Mouse (Mus musculus): ENCODE measurements at regions not wholly inside any gene's neighbourhood (a gene's known extent, or its start where the extent isn't known, plus 50 kb on each side); places are given as distances from the start of the nearest gene placed in this dataset.
A peak's percentile ranks its signal among the peaks of the same experiment; 100 is the strongest.

DNA sequence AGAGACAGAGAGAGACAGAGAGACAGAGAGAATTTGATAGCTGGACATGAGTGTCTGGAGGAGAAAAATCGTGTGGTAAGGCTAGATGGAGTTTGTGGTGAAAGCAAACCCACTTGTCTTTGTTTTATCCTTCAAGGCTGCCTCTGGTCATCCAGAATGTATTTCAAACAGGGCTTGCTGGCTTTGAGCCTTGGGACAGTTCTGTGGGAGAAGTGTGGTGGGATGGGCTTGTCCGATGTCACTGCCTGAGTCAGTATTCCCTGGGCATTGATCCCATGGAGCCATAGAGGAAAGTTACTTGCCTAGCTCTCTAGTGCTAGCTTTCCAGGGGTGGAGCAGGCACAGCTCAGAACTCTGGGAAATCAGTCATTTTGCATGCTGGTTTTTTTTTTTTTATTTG is 417.9 kb upstream of the Trpc7 start:
- no peak for TF ChIP-seq CTCF (IDR thresholded peaks at IDR 0.05)
- Histone ChIP-seq H3K27ac (no peak overlapping the region), H3K4me3 (no peak overlapping the region)
- intact Hi-C loops (cut with DNase I), result no loop called here
- DNase-seq, result no peak

DNA sequence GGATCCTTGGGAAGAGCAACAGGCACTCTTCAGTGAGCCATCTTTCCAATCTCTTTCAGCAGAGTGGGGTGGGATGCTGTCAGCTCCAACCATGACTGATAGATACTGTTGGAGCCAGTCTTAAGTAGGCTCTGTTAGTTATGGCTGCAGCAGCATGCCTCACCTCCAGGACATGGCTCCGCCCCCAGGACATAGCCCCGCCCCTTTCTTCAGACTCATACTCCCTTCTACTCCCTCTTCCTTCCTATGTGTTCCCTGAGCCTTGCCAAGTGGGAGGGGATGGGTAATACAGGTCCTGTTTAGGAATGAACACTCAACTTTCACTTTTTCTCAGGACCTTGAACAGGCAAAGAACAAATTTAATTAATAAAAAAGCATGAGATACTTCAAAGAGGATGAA is 415.4 kb upstream of the Trpc7 start:
- DNase-seq, result no peak
- intact Hi-C loops (cut with DNase I), result no loop called here
- Histone ChIP-seq H3K27ac (no peak overlapping the region), H3K4me3 (no peak overlapping the region)
- TF ChIP-seq CTCF (IDR thresholded peaks at IDR 0.05), result no peak

DNA sequence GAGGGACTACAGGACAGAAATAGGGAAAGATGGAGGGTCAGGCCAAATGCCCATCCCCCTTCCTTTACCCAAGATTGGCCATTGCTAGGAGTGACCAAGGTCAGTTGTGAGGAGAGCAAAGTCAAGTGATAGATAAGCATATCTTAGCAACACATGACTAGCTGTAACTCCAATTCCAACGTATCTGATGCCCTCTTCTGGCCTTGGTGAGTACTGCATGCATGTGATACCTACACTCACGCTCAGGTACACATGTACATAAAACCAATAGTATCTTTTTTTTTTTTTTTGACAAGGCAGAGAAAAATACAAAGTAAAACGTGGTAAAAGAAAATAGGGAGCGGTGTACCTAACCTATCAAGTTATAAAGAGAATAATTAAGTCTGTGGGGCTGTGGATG is 413.8 kb upstream of the Trpc7 start:
- no peak for DNase-seq
- Histone ChIP-seq H3K4me3 (no peak overlapping the region), H3K27ac (no peak overlapping the region)
- intact Hi-C loops (cut with DNase I), result no loop called here
- TF ChIP-seq CTCF (IDR thresholded peaks at IDR 0.05), result no peak

DNA sequence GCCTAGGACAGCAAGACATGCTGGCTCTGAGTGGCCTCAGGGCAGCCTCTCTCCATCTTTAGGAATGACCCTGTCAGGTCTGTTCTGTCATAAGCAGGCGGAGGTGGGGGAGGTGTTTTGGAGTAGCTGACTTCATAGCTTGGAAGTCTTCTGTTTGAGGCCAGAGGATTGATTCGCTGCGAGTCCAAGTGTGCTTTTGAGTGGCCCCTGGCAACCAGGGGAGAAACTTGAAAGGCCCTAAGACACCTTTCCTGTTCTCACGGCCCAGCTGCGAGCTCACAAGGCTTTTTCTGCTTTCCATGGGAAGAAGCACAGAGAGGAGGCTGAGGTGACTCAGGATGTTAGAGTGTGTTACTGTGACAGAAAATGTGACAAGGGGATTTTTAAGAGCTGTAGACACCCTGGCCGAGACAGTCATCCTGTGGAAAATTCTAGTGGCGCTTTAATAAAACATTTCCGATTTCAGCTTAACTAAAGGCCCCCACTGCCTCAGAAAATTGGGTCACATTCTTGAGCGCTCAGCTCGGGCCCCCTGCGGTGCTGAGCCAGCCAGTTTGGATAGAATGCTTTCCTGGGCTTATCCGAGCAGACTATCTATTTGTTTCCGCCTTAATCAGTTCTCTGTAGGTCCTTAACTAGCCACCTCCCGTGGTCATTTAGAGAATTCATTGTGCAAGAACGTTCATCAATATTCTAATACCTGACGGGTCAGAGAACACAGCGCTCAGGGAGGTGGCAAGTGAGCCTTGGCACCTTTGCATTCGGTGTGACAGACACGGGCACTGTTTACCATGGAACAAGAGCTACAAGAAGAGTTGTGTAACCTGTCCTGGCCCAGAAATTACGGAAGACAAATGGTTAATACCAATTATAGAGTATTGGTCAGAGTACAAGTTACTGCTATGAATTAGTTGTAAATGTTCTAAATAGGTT is 412.4 kb upstream of the Trpc7 start:
- intact Hi-C loops (cut with DNase I), result no loop called here
- H3K4me3 ChIP-seq, result no peak overlapping the region
- no peak for TF ChIP-seq CTCF (IDR thresholded peaks at IDR 0.05)
- DNase-seq, result no peak
- H3K27ac ChIP-seq, result no peak overlapping the region

DNA sequence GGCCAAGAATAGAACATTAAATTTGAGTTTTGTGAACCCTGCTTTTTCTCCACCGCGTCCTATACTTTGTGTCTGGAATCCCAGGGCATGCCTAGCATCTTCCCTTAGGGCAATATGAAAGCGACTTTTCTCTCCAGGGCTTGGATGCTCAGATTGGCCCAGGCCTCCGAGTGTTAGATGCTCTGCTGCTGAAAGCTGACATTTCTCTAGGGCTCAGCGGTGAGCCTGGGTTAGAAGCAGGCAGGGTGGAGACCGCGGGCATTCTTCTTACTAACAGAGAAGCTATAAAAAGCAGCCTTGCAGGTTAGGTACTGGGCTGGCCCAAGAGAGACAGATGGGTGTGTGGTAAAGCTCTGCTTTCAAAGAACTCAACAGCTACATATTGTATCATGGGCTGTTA is 409.8 kb upstream of the Trpc7 start:
- no peak for DNase-seq
- no peak for TF ChIP-seq CTCF (IDR thresholded peaks at IDR 0.05)
- intact Hi-C loops (cut with DNase I), result no loop called here
- Histone ChIP-seq H3K4me3 (no peak overlapping the region), H3K27ac (no peak overlapping the region)

DNA sequence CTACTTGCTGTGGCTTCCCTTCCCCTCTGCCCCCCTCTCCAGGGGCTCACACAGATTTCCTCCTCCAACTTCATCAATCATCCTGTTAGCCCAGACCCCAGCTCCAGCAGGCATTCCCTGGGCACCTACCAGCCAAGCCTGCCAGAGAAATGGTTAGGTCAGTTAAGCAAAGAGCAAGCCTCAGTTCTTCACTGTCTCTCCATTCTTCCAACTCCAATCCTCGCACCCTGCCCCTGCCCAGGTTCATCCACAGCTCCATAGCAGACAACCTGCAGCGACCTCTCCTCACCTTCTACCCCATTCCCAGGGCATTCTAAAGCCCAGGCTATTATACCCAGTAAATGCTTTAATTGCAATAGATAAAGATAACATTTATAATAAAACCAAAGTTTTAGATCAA is 408.0 kb upstream of the Trpc7 start:
- no peak for DNase-seq
- intact Hi-C loops (cut with DNase I), result no loop called here
- no peak overlapping the region for H3K27ac ChIP-seq
- no peak overlapping the region for H3K4me3 ChIP-seq
- no peak for TF ChIP-seq CTCF (IDR thresholded peaks at IDR 0.05)

DNA sequence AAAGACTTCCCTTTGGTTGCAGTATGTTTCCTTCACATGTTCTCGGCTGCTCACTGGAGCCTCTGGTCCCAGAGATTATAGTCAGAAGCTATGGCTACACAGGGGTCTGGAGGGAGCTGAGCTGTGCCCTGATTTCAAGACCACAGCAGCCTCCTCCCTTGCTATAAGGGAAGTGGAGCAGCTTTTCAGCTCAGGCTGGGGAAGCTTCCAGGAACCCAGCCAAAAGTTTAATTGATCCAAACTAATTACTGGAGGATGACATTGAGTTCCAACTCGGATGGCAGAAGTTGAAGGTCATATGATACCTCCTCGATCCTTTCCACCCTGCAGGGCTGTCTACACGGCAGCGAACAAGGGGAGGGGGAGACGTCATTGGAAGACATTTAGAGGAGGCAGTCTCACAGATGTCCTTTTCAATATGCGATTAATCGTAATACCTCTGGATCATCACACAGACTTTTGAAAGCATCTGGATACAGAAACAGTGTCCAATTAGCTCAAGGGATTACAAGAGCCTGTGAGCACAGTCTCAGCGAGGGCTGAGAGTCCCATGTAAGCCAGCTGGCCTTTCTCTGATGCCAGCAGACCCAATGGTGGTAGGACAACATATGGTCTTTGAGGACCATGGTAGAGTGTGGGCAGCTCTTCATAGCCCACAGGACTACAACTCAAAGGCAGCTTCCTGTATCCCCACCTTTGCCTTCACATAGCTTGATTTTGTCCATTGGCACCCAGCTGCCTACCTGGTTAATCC is 396.1 kb upstream of the Trpc7 start:
- intact Hi-C loops (cut with DNase I), result no loop called here
- TF ChIP-seq CTCF (IDR thresholded peaks at IDR 0.05), result no peak
- H3K4me3 ChIP-seq, result no peak overlapping the region
- no peak overlapping the region for H3K27ac ChIP-seq
- DNase-seq, result no peak

DNA sequence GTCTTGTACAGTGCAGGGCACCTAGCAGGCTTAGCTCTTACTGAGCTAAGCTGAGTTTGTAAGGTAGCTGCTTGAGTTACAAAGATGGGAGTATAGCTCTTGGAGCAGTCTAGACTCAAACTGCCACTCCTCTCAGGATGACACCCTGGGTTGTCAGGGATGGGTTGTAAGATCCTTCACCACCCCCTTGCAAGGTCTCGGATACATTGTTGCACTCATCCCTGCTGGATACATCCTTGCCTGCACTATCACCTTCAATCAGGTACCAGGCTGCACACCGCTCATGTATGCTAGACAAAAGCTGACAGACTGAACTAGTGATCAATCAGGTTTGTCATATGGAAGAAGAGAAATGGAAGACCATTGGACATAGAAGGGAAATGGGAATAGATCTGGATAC is 390.4 kb upstream of the Trpc7 start:
- Histone ChIP-seq H3K27ac (no peak overlapping the region), H3K4me3 (no peak overlapping the region)
- intact Hi-C loops (cut with DNase I), result no loop called here
- DNase-seq, result no peak
- no peak for TF ChIP-seq CTCF (IDR thresholded peaks at IDR 0.05)

DNA sequence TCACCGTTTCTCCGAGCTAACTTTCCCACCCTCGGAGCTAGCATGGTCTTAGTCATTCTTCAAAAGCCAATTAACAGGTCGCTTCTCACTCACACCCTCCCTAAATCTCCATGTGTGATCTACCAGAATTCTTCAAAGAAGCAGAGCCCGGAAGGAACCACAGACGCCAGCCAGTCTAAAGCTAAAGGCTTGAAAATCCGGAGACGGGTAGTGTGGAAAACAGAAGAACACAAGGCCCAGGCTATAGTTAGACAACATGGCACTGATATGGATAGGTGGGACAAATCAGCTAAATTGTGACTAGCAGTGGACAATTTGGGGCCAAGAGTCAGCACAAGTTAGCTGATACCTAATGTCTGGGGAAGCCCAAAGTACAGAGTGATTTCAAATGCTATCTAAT is 387.0 kb upstream of the Trpc7 start:
- no peak for TF ChIP-seq CTCF (IDR thresholded peaks at IDR 0.05)
- DNase-seq, result no peak
- intact Hi-C loops (cut with DNase I), result loop anchor here (5.0 kb wide), 1 partner anchor 624 kb away; the partner anchor contains the start of gene Spock1

DNA sequence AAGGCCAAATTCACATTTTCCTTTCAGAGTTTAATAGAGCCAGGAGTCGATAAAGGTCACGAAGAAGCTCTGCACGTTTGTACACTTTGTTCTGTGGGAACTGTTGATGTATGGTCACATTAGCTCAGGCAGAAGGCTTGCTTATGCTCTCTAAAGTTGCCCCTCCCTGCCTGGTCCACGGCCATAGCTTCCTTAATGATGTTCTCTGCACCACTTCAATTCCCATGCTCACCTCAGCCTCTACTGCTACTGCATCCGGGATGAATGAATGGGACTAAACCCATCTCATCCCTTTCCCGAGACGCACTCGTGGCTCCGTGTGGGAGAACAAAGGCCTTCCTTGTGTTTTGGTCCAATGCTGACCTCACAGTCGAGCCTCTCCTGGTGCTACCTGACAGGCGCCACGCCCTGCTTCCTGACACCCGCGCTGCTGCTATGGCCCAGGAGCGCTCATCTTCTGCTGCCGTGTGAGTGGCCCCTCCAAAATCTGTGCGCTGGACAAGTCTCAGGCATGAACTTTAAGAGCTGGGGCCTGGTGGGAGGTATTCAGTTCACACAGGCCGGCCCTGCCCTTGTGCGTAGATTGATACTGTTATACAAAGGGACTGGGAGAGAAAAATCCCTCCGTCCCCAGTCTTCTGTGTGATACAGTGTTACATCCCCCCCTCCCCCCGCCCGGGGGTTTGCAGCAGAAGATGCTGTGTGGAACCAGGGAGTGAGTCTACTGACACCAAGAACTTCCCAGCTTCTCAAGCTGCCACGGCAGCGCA is 386.3 kb upstream of the Trpc7 start:
- no peak for TF ChIP-seq CTCF (IDR thresholded peaks at IDR 0.05)
- no peak for DNase-seq
- Histone ChIP-seq H3K4me3 (no peak overlapping the region), H3K27ac (no peak overlapping the region)
- intact Hi-C loops (cut with DNase I), result loop anchor here (5.0 kb wide), 1 partner anchor 625 kb away; the partner anchor contains the start of gene Spock1

More for the DNA sequence above, 387.0 kb upstream of the Trpc7 start:
- Histone ChIP-seq H3K4me3 (no peak overlapping the region), H3K27ac (no peak overlapping the region)

DNA sequence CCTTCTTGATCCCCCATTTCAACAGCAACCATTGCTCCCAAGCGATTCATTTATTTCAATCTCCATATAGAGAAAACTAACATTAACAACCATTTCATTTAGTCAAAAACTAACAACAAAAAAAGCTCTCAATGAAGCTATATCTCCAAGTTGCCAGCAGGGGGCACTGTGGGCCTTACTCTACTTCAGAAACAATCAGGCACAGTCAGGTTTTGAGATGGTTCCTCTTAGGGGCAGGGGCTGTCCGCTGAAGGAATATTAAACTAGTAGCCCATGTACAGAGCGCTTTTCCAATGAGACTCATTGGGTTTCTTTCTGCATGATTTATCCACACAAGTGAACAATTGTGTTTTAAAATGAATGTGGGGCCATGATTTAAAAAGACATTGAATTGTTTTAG is 385.7 kb upstream of the Trpc7 start:
- intact Hi-C loops (cut with DNase I), result loop anchor here (5.0 kb wide), 1 partner anchor 626 kb away; the partner anchor contains the start of gene Spock1
- peak; percentile 70 for TF ChIP-seq CTCF (IDR thresholded peaks at IDR 0.05)
- Histone ChIP-seq H3K27ac (no peak overlapping the region), H3K4me3 (no peak overlapping the region)
- DNase-seq, result peak; percentile 32

DNA sequence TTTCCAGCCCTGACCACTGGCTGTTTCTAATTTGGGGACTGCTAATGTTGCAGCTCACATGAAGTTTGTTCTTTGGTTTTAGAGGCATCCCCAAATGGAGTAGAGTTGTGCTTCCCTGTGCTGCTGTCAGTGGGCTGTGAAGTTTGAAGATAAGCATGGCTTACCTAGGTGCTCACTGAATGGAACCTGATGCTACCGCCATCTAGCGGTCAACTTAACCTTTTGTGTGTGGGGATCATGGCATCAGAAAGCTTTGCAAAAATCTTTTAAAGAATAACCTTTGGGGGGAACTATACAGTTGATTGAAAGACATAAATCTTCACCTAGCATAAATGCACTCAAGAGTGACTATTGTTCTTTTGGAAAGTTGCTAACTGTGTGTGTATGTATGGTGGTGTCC is 382.8 kb upstream of the Trpc7 start:
- H3K4me3 ChIP-seq, result no peak overlapping the region
- TF ChIP-seq CTCF (IDR thresholded peaks at IDR 0.05), result peak; percentile 50
- intact Hi-C loops (cut with DNase I), result no loop called here
- DNase-seq, result no peak
- no peak overlapping the region for H3K27ac ChIP-seq
